Mouse (Mus musculus): ENCODE measurements around the gene Hdac1.

Gene Hdac1

GRCm38 (mm10) chr4:129542592-129543141, at the start of gene Hdac1:
Gene Hdac1 (minus strand): TSS chr4:129542713.
- in situ Hi-C loops (cut with MboI, MseI), result no loop called here

- in situ Hi-C loops (cut with MboI, MseI), result no loop called here
Observed at GRCm38 (mm10) chr4:129588865-129589264, 46.4 kb upstream of the Hdac1 start.

DNA sequence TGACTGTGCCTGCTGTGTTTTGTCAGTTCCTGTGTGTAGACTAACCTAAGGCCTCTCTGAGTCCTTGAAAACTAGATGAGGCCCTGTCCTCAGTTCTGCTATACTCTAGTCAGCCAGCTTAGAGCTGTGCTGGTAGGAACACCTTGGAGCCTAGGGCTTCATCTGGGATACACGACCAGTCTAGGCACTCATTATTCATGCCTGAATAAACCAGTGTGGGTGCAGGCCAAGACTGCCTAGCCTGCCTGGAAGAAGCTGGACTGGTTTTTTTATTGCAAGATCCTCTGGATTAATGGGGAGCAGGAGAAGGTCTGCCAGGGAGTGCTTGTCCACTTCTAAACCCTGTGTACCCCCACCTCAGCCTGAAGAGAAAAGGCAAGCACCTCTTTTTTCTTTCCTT, 44.4 kb upstream of the Hdac1 start:
- in situ Hi-C loops (cut with MboI, MseI), result no loop called here

GRCm38 (mm10) chr4:129585773-129586172, 43.3 kb upstream of the Hdac1 start:
- in situ Hi-C loops (cut with MboI, MseI), result no loop called here

DNA sequence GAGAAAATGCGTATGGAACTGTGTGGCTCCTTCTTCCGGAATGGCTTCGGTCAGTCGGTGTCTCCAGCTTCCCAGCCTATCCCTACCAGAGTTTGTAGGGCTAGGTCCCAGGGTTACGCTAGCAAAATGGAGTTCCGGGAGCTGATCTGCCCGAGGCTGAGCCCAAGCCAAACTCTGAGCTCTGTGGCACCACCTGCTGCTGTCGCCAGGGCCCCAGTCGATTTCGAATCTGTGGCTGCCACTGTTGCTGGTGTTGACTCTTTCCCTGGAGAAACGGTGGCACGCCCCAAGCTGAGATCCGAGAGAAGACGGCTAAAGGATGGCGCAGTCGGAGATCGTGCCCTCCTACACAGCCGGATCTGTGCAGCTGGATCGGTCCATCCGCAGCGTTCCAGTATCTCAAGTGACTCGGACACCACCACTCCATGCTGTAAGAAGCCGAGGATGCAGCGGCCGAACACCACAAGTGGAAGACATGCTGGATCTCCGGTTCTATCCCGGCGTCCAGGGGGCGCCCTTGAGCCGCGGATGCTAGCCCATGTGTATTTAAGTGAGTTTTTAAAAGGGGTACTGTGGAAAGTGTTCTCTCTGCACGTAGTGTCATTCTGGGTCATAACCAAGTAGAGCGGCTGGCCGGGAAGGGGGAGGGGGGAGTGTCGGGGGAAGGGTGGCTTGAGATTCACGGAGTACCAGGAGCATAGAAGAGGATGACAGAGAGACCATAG, 42.5 kb upstream of the Hdac1 start:
- in situ Hi-C loops (cut with MboI, MseI), result no loop called here

DNA sequence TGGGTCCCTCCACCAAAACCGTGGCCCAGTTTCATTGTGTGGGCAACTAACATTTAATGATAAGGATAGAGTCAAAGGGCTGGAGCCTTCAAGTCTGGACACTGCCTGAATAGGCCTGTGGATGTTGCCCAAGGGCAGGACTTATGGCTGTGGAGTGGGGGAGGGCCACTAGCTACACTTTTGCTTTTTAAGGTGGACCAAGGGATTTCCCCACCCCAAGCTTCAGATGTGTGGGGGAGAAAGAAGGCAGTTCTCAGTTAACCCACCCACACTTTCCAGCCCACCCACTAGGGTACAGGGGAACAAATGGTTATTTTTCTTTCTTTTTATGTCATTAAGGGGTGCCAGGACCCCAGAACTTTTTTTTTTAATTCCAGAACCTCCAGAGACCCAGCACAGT, 41.9 kb upstream of the Hdac1 start:
- in situ Hi-C loops (cut with MboI, MseI), result no loop called here

GRCm38 (mm10) chr4:129582251-129582650, 39.7 kb upstream of the Hdac1 start:
- in situ Hi-C loops (cut with MboI, MseI), result no loop called here

GRCm38 (mm10) chr4:129580347-129580746, 37.8 kb upstream of the Hdac1 start:
- in situ Hi-C loops (cut with MboI, MseI), result no loop called here

DNA sequence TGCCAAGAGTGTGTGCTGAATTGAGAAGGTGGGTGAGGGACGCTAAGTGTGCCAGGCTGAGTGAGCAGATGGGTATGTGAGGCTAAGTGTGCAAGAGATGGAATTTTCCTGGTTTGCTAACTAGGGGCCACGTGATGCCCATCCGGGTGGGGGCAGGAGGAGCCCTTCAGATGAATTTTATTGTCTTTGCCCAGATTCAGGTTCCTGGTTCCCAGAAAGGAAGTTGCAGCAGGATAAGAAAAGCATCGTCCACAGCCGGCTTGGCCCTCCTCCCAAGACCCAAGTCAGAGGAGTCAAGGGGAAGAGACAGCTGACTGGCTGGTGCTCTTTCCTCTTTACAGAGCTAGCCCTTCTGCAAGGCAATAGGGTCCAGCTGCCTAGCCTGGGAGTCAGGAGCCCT, 36.0 kb upstream of the Hdac1 start, which contains the start of gene Fam167b:
TSS of gene Fam167b (minus strand) at position 84 of the 400 bp plus-strand sequence.
- in situ Hi-C loops (cut with MboI, MseI), result no loop called here

DNA sequence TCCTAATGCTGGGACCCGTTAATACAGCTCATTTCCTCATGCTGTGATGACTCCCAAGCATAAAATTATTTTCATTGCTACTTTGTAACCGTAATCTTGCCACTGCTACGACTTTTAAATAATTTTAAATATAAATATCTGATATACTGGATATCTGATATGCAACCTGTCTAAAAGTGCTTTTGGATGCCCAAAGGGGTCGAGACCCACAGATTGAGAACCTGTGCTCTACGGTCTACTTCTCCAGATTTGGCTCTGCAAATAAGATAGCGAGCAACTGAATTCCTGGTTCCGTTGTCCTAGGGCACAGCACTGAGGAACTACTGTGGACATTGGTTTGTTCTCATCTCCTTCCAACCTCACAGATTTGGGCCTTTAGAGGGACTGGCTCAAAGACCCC, 35.2 kb upstream of the Hdac1 start:
- in situ Hi-C loops (cut with MboI, MseI), result no loop called here

GRCm38 (mm10) chr4:129576863-129577491, 34.5 kb upstream of the Hdac1 start:
- in situ Hi-C loops (cut with MboI, MseI), result no loop called here

GRCm38 (mm10) chr4:129575171-129575844, 32.8 kb upstream of the Hdac1 start:
- in situ Hi-C loops (cut with MboI, MseI), result no loop called here

DNA sequence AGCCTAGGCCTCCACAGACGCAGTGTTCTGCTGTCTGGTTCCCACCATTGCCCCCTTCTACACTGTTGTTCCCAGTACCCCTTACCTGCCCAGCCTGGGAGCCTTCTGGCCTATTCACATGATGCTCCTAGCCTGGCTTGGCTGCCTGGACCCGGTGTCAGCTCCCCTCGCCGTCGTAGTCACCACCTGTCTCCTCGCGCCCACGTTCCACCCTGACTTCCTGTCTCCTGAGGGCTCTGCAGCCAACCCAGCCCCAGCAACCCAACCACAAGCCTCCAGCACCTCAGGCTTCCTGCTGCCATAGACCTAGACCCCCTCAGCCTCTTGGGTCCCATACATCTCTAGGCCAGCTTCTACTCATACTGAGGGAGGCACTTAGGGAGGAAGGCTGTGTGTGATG, 30.9 kb upstream of the Hdac1 start, which contains the start of gene Lck:
TSS of gene Lck (minus strand) at position 212 of the 400 bp plus-strand sequence.
- in situ Hi-C loops (cut with MboI, MseI), result loop anchor here (25.0 kb wide), 1 partner anchor 1339 kb away; the partner anchor contains the start of gene Laptm5

GRCm38 (mm10) chr4:129573093-129573370, 30.5 kb upstream of the Hdac1 start:
- in situ Hi-C loops (cut with MboI, MseI), result loop anchor here (25.0 kb wide), 1 partner anchor 1339 kb away; the partner anchor contains the start of gene Laptm5

DNA sequence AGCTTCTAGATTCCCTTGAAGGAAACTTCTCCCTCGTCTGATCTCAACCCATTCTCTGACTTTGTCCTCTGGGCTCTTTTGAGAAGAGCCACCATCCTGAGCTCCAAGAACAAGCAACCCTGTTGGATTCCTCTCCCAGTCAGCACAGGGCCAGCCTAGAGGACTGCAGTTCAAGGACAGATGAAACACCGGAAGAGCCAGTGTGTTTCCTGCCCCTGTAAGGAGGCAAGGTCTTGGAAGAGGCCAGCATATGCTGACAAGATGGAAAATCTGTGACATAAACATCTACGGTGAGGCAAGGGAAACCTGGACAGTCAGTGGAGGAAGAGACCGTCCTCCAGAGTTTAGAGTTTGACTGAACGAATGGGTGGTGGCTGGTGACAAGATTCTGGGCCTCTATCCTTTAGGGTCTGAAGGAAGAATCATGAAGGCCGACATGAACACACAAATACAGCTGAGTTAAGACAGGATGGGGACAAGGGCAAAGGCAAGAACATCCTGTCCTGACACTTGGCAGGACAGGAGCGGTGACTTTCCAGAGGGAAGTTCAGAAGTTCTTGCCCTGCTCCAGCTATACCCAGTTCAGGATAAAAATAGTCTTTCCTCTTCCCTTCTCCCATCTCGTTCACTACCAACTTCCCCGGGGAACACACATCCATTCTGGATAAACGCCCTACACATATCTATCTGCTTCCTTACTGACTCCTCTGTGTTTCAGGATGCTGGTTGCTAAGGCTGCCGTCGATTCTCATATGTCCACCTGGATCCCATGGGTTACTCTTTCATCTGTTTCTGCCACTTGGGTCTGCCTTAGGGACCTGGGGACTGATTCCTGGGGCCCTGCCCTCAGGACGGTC, 30.0 kb upstream of the Hdac1 start:
- in situ Hi-C loops (cut with MboI, MseI), result loop anchor here (25.0 kb wide), 1 partner anchor 1340 kb away; the partner anchor contains the start of gene Laptm5

DNA sequence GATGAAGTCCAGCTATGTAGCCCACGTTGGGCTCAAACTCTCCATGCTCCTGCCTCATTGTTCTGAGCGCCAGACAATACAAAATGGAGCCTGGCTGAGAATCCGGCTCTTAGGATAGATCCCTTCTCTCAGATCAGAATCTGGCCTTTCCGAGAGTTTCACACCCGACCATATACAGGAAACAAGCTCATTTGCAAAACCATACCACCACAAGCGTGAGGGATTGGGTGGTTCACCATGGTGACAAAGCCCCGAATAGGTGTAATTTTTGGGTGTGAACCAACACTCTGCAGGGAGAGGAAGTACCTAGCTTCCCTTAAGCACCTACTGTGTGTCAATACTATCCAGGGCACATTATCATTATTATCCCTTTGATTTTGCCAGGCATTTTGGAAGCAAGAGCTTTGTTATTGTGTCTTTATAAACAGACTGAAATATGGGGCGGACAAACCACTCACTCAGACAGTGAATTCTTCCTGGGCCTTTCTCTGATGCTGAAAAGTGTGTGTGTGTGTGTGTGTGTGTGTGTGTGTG, 29.1 kb upstream of the Hdac1 start:
- in situ Hi-C loops (cut with MboI, MseI), result loop anchor here (25.0 kb wide), 1 partner anchor 1341 kb away; the partner anchor contains the start of gene Laptm5

- in situ Hi-C loops (cut with MboI, MseI), result loop anchor here (25.0 kb wide), 1 partner anchor 1342 kb away; the partner anchor contains the start of gene Laptm5
Observed at GRCm38 (mm10) chr4:129570028-129570427, 27.5 kb upstream of the Hdac1 start.

DNA sequence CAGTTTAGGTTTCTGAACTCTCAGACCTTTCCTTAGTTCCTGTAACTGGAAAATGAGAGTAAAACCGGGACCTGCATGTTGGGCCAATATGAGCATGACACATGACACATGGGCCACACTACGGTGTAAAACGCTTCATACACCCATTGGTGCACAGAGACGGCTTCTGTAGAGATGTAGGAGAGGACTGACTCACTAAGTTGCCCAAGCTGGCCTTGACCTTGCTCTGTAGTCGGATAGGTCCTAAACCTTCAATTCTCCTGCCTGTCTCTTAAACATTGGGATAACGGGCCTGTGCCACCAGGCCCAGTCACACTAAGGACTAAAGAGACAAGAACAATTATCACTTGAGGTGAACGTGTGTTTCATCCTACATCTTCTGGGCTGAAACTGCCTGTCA, 25.9 kb upstream of the Hdac1 start:
- in situ Hi-C loops (cut with MboI, MseI), result loop anchor here (25.0 kb wide), 1 partner anchor 1344 kb away; the partner anchor contains the start of gene Laptm5

- in situ Hi-C loops (cut with MboI, MseI), result loop anchor here (25.0 kb wide), 1 partner anchor 1347 kb away; the partner anchor contains the start of gene Laptm5
Observed at GRCm38 (mm10) chr4:129565139-129565538, 22.6 kb upstream of the Hdac1 start.

DNA sequence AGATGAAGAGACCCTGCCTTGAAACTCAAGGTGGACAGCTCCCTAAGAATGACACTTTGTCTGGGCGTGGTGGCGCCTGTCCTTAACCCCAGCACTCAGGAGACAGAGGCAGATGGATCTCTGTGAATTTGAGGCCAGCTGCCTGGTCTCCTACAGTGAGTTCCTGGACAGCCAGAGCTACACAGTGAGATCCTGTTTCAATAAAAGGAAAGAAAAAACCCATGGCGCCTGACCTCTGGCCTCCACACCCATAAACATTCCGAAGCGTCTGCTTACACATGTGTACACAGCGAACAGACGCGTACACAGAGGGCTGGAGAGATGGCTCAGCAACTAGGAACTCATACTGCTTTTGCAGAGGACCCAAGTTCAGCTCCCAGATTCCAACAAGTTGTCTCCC, 21.2 kb upstream of the Hdac1 start:
- in situ Hi-C loops (cut with MboI, MseI), result loop anchor here (25.0 kb wide), 1 partner anchor 1349 kb away; the partner anchor contains the start of gene Laptm5
